Mouse (Mus musculus) hindbrain, embryonic 13.5 days (tissue): ENCODE data around the gene Gipr. TPM values are rescaled to one million over a fixed set of nuclear protein-coding genes. Genes with fewer than 3 reads are reported as not detected.

Experiments used
- ATAC-seq: fragments of 200-750 bp; cut with Nextera tagmentation; 2 replicates; pipeline ENCODE4 v1.8.0; 2017; ENCODE audit warnings: moderate TSS enrichment; ENCODE audit not compliant: low FRiP score
- H3K27ac ChIP-seq: fragments of 300-500 bp; sonication (generic); 2 replicates; pipeline ENCODE4 v1.5.1; 2015; ENCODE audit warnings: inconsistent platforms, mild to moderate bottlenecking, moderate library complexity
- H3K27me3 ChIP-seq: fragments of 300-500 bp; sonication (generic); 2 replicates; pipeline ENCODE4 v1.6.1; 2015; ENCODE audit warnings: mild to moderate bottlenecking, inconsistent platforms
- H3K36me3 ChIP-seq: fragments of 300-500 bp; sonication (generic); 2 replicates; pipeline ENCODE4 v1.6.1; 2015; ENCODE audit warnings: mild to moderate bottlenecking, inconsistent platforms
- H3K4me1 ChIP-seq: fragments of 300-500 bp; sonication (generic); replicated peaks from 2 replicates; pipeline ENCODE4 v1.6.1; 2015; ENCODE audit warnings: inconsistent platforms
- H3K4me2 ChIP-seq: fragments of 300-500 bp; sonication (generic); 2 replicates; pipeline ENCODE4 v1.6.1; 2015; ENCODE audit warnings: inconsistent platforms, mild to moderate bottlenecking, moderate library complexity
- H3K4me3 ChIP-seq: fragments of 300-500 bp; sonication (generic); 2 replicates; pipeline ENCODE4 v1.5.1; 2015; ENCODE audit warnings: mild to moderate bottlenecking, inconsistent platforms
- H3K9ac ChIP-seq: fragments of 300-500 bp; sonication (generic); 2 replicates; pipeline ENCODE4 v1.6.1; 2015; ENCODE audit warnings: mild to moderate bottlenecking, inconsistent platforms
- H3K9me3 ChIP-seq: fragments of 300-500 bp; sonication (generic); 2 replicates; pipeline ENCODE4 v1.6.1; 2016; ENCODE audit warnings: inconsistent platforms
- WGBS: fragments of 180-500 bp; shearing (Covaris S2); methylation state at CpG from one replicate; pipeline ENCODE4 v1.1.7; 2015; 5-methylcytosine and 5-hydroxymethylcytosine counted together
- microRNA counts: library from miRNA; unstranded; fragments of <30 nt; microRNA quantifications from one replicate; lab custom pipeline; 2016
- microRNA-seq: library from miRNA; unstranded; fragments of <30 nt; microRNA quantifications from one replicate; pipeline ENCODE4, GENCODE M21; 2016
- polyA plus RNA-seq: library from polyadenylated mRNA; unstranded; fragments of >200 nt; fragmentation: Nextera tagmentation; extraction: Ambion mirVana; gene quantifications from 2 replicates; pipeline ENCODE4 v1.2.1, GENCODE M21; 2015

Gipr gene
- polyA plus RNA-seq, 1 experiment from 2014 or later = 1.6 TPM

GRCm38 (mm10) chr7:19109565-19109964 lies 56.4 kb downstream of the Gipr start:
- WGBS = 89% methylated on average over 1 of the region's 1 CpGs
- H3K27ac ChIP-seq = no peak overlapping the region
- no peak overlapping the region for H3K4me3 ChIP-seq
- no peaks in the 10 kb centered on the region for H3K9me3 ChIP-seq
- no peak overlapping the region for H3K9ac ChIP-seq
- H3K4me1 ChIP-seq = no peaks in the 10 kb centered on the region
- no peak overlapping the region for H3K4me2 ChIP-seq
- no peaks in the 10 kb centered on the region for H3K36me3 ChIP-seq
- peaks cover 7% of the 10 kb centered on the region; the same call in 1 of the 2 replicates for H3K27me3 ChIP-seq
- ATAC-seq = no peak

GRCm38 (mm10) chr7:19107436-19107835 lies 58.5 kb downstream of the Gipr start:
- 66% methylated on average over 3 of the region's 3 CpGs for WGBS
- Histone ChIP-seq H3K4me2 (no peak overlapping the region), H3K9ac (no peak overlapping the region), H3K27me3 (0 out of 2 replicates have a peak, but pooled peaks cover 2% of the 10 kb centered on the region), H3K4me1 (no peaks in the 10 kb centered on the region; the same call in 1 of the 2 replicates), H3K4me3 (no peak overlapping the region), H3K27ac (no peak overlapping the region), H3K9me3 (no peaks in the 10 kb centered on the region), H3K36me3 (no peaks in the 10 kb centered on the region)
- no peak for ATAC-seq

MicroRNAs encoded within 50 kb of the gene (microRNA counts, 519-probe panel; counts per million panel counts)
- 51.3 counts per million for microRNA mmu-miR-330 (lab: Ali Mortazavi, UCI)

Small RNAs within 50 kb of the gene (microRNA-seq; reads per million reads assigned to microRNA genes)
- 455 reads per million, percentile 68 among the genes with 10 or more reads in this experiment for gene Mir330

Other genes starting within 250 kb of the Gipr start
- 14.9 and 15.8 TPM in 2 replicates for gene Nova2, start 240.2 kb downstream of the Gipr start, polyA plus RNA-seq
- gene Nanos2, start 178.7 kb downstream of the Gipr start, polyA plus RNA-seq = 0.75 and 1.1 TPM in 2 replicates
- gene Mypop, start 174.9 kb downstream of the Gipr start, polyA plus RNA-seq = 4.8 and 5.2 TPM in 2 replicates
- 23.4 and 24.6 TPM in 2 replicates for gene Irf2bp1, start 162.1 kb downstream of the Gipr start, polyA plus RNA-seq
- gene Foxa3, start 142.6 kb downstream of the Gipr start, polyA plus RNA-seq = not detected in 2 replicates
- 29.7 and 30.1 TPM in 2 replicates for gene Sympk, start 141.8 kb downstream of the Gipr start, polyA plus RNA-seq
- not detected in 2 replicates for gene Rsph6a, start 111.4 kb downstream of the Gipr start, polyA plus RNA-seq
- 25.4 and 25.6 TPM in 2 replicates for gene Dmwd, start 89.9 kb downstream of the Gipr start, polyA plus RNA-seq
- 9.4 and 11.6 TPM in 2 replicates for gene Dmpk, start 82.3 kb downstream of the Gipr start, polyA plus RNA-seq
- gene Six5, start 71.5 kb downstream of the Gipr start, polyA plus RNA-seq = 2.4 and 2.8 TPM in 2 replicates
- 2.2 and 3.6 TPM in 2 replicates for gene Gm4969, start 47.8 kb downstream of the Gipr start, polyA plus RNA-seq
- gene Fbxo46, start 46.3 kb downstream of the Gipr start, polyA plus RNA-seq = 18.9 and 20.2 TPM in 2 replicates
- 23.1 and 23.8 TPM in 2 replicates for gene Qpctl, start 16.8 kb downstream of the Gipr start, polyA plus RNA-seq
- 123 and 128 TPM in 2 replicates for gene Snrpd2, start 16.4 kb downstream of the Gipr start, polyA plus RNA-seq
- gene Eml2, start 10.3 kb upstream of the Gipr start, polyA plus RNA-seq = 6.6 and 8.2 TPM in 2 replicates
- gene Gpr4, start 46.4 kb upstream of the Gipr start, polyA plus RNA-seq = 1.8 and 2.3 TPM in 2 replicates
- gene Opa3, start 62.2 kb upstream of the Gipr start, polyA plus RNA-seq = 36.9 and 37.1 TPM in 2 replicates
- gene Vasp, start 105.7 kb upstream of the Gipr start, polyA plus RNA-seq = 38.5 and 39.7 TPM in 2 replicates
- 0.49 and 0.69 TPM in 2 replicates for gene Ppm1n, start 113.9 kb upstream of the Gipr start, polyA plus RNA-seq
- gene Rtn2, start 116.5 kb upstream of the Gipr start, polyA plus RNA-seq = 101 and 104 TPM in 2 replicates
- gene Fosb, start 143.9 kb upstream of the Gipr start, polyA plus RNA-seq = 0.06 and 0.08 TPM in 2 replicates
- gene Ercc1, start 178.7 kb upstream of the Gipr start, polyA plus RNA-seq = 84.9 and 96.6 TPM in 2 replicates
- 20.9 and 22.1 TPM in 2 replicates for gene Cd3eap, start 193.4 kb upstream of the Gipr start, polyA plus RNA-seq
- gene Ppp1r13l, start 193.6 kb upstream of the Gipr start, polyA plus RNA-seq = 1.4 and 2.2 TPM in 2 replicates
- 20.9 and 28.4 TPM in 2 replicates for gene Ercc2, start 215.9 kb upstream of the Gipr start, polyA plus RNA-seq
- 2.1 and 2.4 TPM in 2 replicates for gene Klc3, start 238.0 kb upstream of the Gipr start, polyA plus RNA-seq
- 0.81 and 0.87 TPM in 2 replicates for gene Ckm, start 238.6 kb upstream of the Gipr start, polyA plus RNA-seq